Mouse (Mus musculus) frontal cortex, postnatal 36 days (tissue): ENCODE data around the gene Gm37240.
A peak's percentile ranks its signal among the peaks of the same experiment; 100 is the strongest.

Experiments used
- DNase-seq, 2 experiments: peaks; one replicate each; pipeline ENCODE4 v3.0.0; 2022; ENCODE audit warnings: low spot score in 2 of 2

Gene Gm37240

DNA sequence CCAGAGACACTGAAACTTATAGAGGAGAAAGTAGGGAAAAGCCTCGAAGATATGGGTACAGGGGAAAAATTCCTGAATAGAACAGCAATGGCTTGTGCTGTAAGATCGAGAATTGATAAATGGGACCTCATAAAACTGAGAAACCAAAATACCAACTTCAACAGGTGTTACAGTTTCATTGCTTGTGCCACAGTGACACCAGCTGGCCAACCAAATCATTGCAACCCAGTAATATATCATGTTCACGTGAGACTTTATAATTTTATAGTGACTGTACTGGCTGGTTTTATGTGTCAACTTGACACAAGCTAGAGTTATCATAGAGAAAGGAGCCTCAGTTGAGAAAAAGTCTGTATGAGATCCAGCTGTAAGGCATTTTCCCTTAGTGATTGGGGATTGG is 1344.9 kb downstream of the Gm37240 start:
- DNase-seq = peak; percentile 58 to 81

DNA sequence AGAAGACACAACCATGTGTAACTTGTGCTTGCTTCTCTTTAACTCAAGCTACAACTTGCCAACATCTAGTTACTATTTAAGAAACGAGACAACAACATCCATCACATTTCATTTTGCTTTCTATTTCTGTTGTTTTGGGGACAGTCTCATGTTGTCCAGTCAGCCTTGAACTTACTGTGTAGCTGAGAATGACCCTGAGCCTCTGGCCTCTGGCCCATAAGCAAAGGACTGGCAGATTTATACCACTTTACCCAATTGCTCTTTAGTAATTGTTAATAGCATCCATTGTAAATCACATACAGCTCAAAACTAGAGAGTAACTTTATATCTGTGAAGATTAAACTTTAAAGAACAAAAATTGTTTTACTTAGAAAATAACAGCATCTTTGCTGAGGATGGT is 1345.4 kb downstream of the Gm37240 start:
- DNase-seq = no peak

DNA sequence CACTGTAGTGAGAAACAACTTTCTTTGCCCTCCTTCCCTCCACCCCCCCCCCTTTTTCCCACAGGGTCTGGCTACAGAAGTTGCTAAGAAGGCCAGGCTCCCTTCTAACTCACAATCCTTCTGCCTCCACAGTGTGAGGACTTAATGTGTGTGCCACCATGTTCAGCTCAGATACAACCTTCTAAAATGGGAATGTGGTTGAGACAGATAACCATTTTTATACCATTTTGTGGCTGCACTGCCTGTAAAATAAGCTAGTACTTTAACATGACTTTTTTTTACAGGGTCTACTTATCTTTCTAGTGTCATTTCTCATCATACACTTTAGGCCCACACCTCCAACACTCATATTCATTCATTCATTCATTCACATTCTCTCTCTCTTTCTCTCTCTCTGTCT is 1346.7 kb downstream of the Gm37240 start:
- DNase-seq = no peak

DNA sequence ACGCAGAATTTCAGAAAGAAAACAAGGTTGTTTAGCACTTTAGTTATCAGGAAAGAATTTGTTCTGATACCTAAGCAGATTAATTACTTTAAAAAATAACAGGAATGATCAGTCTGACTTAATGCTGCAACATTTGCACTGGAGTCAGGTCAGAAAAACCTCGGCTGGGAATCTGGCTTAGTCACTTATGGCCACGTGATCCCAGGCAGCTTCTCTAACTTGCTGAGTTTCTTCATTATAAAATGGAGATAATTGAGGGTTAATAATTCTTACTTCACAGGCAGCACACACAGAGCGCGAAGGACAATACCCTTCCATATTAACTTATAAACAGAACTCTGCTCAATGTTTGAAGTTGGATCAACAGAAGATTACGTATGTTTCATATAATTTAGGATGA is 1350.3 kb downstream of the Gm37240 start:
- no peak for DNase-seq

DNA sequence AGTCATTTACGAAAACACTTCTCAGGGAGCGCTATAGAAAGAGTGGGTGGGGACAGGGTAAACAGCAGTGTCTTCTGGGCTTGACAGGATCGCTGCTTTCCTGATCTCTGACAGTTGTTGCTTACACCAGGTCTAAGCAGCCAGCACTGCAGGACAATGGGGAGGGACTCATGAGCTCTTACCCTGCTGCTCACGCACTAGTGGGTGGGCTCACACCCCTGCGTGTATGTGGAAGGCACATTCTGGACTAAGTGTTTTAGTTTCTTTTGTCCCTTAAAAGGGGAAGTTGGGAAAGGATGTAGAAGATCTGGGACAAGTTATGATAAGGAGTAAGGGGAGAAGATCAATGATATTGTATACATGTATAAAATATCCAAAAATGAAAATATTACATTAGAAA is 1354.1 kb downstream of the Gm37240 start:
- no peak for DNase-seq

DNA sequence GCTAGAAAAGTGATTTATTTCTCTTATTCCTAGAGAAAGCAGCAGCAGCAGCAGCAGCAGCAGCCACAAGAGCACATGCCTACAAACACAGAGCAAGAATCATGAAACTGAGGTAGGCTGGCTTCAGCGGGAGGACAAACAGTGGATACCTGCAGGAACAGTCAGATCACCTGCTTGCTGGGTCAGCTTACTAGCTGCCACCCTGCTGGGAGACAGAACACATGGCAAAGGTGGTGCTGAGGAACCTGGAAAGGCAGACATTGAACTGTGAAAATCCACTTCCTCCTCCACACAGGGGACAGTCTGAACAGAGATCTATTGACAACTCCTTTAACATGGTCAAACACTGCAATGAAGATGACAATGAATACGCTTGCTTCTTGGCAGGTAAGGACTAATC is 1358.3 kb downstream of the Gm37240 start:
- no peak for DNase-seq

DNA sequence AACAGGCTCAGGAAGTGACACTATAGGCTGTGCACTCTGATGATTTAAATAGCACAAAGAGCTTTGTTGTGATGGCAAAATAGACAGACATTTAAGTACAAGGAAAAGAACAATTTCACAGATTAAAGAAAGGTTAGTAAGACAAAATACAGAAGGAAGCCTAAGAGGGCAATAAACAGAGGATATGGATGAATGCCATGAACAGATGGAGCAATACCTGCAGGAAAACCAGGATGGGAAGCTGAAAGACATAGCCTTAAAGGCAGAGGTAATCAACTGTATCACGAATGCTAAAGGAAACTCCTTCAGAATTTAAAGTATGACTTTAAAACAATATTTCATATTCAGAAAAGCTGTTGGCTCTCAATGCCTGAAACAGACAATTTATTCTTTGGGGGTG is 1362.4 kb downstream of the Gm37240 start:
- no peak for DNase-seq

DNA sequence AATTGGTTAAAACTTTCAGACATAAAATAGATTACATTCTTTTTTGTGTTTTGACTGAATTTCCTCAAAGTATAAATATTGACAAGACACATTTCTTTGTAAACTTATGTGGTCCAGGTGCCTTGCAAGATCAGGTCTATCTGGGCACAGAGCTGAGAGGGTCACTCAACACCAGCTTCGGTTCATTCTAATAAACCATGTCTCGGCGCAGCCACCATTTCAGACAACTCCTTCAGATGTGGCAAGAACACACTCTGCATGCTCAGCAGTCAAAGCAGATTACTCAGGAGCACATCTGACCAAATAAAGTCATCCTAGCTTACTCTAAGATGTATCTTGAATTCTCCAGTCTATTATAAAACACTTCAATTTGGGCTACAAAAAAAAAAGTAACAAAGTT is 1371.2 kb downstream of the Gm37240 start:
- DNase-seq = no peak

DNA sequence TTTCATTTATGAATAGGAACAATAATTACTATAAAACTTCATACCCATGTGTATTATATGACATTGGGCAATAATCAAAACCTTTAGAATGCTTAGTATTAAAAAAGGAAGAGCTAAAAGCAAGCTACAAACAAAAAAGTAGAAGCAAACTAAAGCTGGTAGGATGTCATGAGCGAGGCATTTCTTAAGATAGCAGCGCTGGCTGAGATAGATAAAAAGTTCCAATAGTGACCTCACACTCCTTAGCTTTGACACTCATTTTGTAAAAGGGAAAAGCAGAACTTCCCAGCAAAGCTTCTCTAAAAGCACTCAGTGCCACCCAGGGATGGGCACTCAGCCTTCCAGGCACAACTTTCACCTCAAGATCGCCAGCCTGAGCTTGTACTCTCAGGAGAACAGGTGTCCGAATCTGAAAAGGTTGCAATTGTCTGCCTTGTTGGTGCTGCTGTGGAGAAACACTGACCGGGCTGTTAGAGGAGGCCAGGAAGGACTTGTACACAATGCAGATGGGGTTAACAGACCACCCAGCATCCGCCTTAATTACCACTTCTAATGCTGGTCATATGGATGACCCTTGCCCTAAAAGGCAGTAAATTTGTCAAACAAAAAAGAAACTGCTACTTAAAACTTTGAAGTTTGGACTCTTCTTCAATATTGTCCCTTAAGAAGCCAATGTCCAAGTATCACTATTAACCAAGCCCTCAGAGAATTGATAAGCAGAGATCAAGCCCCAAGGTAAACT is 1374.4 kb downstream of the Gm37240 start:
- no peak for DNase-seq

DNA sequence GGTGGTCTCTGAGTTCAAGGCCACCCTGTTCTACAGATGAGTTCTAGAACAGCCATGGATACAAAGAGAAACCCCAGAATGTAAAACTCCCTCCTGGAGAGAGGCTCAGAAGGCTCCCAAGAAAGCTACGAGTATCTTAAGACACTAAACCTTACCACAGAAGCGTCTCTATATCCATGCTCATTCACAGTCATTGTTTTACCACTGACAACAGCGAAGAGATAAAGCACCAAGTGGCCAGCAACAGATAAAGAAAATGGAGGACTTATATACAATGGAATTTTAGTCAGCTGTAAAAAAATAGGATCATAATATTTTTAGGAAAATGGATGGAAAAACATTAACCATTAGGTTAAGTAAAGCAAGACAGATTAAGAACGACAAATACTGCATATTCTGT is 1382.1 kb downstream of the Gm37240 start:
- no peak for DNase-seq

DNA sequence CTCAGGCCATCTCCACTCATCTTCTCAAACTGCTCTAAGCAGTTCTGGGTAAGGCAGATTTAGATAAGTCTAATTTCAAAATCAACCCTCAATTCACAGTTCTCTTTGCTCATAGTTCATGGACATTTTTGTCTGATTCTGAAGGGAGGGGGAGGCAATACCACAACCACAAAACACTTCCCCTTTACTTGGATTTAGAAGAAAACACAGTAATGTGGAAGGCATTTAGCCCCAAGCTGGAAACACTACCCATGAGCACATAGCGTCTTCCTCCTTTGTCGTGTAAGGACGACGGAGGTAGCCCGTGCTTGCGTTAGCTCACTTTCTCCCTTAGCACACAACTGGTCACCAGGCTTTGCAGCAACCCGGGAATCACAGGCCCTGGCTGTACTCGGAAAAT is 1383.0 kb downstream of the Gm37240 start:
- DNase-seq = no peak

DNA sequence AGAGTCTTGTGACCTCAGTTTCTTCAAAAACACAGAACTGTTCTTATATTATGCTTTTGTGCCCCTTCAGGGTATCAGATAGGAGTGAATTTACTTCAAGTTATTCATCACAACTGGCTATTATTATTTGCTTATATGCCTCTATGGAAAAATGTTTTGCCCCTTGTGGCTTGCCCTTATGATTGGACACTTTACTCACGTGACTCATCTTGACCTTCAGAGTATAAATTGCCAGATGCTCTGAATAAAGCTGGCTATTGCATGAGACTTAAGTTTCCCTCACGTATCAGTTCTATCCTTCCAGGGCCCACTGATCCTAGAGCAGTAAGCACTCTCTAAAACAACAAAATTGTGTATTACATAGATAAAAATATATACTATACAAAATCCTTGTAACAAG is 1385.2 kb downstream of the Gm37240 start:
- DNase-seq = no peak

DNA sequence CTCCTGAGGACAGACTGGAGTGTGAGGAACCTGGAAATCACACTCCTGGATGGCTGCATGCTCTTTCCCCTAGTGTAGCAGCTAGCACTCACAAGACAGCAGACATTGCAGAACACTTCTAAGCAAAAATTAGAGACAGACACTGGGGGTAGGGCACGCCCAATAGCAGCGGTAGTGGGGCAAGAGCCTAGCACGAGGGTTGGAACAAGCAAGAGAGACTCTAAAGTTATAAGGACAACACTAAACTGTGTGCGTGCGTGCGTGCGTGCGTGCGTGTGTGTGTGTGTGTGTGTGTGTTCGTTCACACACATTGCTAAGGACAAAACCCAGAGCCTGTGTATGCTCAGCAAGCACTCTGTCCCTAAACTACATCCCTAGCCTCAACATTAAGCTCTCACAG is 1386.8 kb downstream of the Gm37240 start:
- DNase-seq = no peak

DNA sequence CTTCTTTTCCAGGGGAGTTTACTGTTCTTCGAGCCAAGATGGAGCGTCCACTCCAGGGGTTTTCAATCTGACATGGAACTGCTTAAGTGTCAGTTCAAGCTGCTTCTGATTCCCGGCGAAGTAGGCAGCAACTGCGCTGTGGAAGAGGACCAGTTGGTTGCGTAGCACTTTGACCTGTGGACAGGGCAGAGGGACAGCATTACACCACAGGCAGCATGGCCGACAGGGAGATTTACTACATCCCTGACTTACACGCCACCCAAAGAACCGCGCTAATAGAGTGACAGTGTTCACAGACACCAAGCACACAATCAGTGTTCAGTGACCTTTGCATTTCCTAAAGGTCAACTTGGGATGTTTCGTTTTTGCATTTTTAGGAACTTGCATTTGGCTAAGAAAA is 1389.6 kb downstream of the Gm37240 start:
- no peak for DNase-seq

DNA sequence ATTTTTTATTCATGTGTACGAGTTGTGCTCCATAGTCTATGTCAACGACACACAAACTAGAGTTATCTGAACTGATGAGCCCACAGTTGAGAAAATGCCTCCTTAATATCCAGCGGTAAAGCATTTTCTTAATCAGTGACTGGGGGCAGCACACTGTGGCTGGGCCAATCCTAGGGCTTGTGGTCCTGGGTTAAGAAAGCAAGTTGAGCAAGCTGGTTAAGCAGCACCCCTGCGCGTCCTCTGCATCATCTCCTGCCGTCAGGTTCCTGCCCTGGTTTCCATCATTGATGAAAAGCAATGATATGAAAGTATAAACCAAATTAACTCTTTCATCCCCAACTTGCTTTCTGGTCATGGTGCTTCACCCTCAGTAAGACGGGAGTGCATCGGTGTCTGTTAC is 1394.7 kb downstream of the Gm37240 start:
- no peak for DNase-seq

DNA sequence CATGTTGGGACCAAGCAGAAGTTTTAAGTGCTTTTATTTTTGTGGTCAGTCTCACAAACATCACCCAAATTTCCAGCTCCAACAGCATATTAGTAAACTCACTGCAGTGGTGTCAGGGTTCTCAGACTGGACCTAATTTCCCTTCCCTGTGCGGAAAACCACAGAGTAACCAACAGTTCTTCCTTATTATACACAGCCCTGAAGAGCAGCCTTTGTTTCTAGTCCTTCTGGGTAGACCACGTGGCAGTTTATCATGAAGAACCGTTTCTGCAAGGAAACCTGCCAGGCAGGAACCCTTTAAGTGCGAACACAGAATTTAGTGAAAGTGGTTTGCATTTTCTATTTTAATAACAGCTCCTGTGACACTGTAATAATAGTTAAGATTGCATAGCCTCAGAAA is 1395.2 kb downstream of the Gm37240 start:
- DNase-seq = no peak

DNA sequence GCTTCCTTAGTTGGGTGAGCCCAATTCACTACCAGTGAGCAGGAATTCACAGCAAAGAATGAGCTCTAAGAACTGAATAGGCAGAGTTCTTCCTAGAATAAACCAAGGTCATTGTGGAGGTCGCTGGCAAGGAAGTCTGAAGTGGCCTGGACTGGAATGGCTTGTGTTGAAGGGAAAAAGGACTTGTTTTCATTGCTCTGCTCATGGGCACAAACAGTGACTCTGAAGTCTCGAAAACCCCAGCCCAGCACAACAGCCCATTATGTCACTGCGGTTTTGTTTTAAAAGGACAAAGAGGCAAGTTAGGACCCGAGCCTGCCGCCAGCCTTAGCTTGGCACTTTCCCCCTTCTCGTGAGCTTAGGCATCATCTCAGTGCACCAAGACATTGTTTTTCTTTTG is 1398.6 kb downstream of the Gm37240 start:
- peak; percentile 20 to 38 for DNase-seq

DNA sequence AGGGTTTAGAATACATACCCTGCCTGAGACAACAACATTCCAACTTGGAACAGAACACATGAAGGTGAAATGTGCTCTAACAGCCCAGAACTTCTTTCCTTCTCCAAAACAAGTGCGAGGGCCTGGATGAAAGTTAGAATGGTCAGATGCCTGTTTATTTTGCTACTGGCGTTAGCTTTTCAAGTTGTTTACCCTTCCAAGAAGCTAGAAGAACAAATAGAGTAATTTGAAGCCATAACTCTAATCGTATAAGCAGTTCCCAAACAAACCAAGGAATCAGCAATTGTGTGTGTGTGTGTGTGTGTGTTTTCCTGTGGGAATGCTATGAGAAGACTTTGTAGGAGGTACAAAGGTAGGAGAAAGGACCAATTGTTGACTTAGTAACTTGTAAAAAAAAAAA is 1402.4 kb downstream of the Gm37240 start:
- DNase-seq = no peak

DNA sequence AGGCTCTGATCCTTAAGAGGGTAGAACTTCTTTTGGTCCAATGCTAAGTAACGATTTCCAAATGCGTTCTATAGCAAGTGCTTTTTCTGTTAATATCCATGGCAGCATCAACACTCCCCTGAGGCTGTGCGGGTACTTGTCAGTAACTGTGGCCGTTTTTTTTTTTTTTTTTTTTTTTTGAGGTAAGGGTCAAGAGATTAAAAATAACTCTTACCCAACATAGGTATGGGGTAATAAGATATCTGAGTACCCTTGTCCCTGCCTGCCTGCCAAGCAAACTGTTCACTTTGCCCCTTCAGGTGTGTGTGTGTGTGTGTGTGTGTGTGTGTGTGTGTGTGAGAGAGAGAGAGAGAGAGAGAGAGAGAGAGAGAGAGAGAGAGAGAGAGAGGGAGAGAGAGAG is 1403.0 kb downstream of the Gm37240 start:
- no peak for DNase-seq

DNA sequence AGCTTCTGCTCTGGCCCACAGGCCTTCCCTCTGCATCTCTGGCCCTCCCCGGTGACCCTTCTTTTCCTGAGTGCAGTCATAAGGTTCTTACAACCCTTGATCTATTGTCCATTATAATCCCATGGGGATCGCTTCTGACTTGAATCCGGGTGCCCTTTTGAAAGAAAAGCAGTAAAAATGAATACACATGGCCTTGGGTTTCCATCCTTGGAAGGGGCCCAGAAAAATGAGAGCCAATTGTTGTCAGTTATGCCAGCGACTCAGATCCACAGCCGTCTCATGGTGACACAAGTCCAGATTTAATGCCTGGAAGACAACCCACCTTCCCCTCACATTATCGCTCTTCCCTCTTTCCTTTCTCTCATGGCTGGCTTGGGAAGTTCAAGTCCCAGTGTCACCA is 1405.2 kb downstream of the Gm37240 start:
- DNase-seq = no peak

DNA sequence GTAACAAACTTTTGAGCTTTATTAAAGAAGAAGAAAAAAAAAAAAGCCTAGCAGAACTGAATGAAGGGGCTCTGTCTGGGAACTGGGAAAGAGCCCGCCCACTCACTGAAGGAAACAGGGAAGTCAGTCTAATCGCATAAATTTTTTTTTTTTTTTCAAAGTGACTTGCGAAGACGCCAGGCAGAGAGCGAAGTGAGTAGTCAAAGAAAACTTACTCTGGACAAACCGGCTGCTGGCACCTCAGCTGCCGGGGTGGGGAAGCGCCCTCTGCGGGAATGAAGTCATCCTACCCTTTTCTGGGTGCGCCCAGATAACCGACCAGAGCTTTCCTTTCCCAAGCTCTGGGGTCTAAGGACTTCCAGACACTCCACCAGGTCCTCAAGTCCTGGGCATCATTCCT is 1406.2 kb downstream of the Gm37240 start:
- DNase-seq = peak in 1 of 2 experiments; percentile 26

DNA sequence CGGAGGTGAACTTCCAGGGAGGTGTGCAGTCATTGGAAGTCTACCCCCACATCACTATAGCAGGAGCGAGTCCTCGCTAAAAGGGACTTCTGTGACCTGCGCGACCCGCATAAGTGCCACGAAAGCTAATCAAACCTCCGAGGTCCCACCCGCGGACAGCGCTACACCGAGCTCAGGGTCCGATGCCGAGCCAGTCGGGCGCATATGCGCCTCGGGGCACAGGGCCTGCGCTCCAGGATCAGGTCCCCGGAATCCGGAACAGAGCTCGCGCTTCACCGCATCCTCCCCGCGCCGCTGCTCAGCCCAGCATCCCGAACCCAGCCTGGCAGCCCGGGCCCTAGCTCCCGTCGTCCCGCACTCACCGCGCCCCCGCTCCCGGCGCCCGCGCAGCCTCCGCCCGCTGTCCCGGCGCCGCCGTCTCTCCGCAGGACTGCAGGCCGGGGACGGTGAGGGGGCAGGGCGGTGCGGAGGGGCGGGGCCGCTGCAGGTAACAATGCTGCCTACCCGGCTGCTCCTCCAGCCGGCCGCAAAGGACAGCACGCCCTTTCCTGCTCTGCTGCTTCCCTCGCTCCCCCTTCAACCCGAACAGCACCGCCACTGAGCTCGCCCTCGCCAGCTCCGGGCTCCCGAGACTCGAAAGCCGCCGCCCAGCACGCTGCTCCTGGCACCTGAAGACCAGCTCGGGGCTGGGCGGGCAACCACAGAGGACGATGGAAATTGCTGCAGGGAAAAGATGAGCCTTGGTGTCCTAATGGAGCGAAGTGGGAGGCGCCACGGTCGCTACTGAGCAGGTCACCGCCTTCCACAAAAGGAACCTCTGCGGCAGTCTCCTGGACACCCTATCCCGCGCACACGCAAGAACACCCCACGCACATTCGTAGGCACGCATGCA is 1407.1 kb downstream of the Gm37240 start, which contains the start of gene Fhdc1:
Gene Fhdc1, minus strand, starts transcription at position 424 of the 892 bp plus-strand sequence.
- peak; percentile 33 to 46 for DNase-seq
